Mouse (Mus musculus): ENCODE measurements around the gene Tuba4a.

DNA sequence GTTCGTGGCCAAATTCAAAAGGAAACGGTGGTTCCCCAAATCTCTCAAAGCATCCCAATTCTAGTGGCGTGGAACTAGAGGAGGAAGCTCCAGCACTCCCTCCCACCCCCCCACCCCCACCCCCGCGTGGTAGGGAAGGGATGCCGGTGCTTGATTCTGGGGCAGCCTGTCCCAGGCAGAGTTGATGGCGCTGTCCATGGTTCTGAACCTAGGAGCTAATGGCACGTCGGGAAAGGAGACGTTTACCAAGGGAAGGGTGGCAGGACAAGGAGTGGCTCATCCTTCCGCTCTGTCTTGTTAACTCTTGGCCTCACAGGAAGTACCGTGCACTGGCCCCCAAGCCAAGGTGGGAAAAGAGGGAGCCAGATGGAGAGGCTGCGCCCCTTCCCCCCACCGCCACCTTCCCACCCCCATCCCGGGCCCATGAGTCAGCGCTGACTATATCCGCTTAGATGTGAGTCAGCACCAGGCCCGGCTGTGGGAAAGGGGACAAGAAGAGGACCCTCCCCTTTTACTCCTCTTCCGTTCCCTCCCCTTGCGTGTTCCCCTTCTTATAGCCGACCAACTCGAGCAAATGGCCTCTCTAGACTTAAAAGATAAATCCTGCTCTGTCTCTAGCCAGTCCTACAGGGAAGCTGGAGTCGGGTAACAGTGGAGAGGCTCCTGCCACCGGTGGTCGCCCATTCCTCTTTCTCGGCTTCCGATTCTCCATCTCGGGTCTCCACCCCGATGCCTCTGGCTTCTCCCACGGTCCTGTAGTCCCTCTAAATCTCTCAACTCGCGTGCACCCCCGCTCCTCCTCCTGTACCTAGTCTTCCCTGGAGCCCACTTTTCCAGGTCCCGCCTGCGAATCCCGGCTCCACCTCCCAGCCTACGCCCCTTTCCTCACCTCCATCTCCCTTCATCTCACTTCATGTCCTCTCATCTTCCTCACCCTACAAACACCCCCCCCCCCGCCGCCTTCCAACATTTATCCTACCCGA is 43.6 kb upstream of the Tuba4a start:
- TF ChIP-seq POLR2A (IDR thresholded peaks at IDR 0.05; ENCODE audit: low read depth, low read length): no peak
- TF ChIP-seq CTCF (IDR thresholded peaks at IDR 0.05; ENCODE audit: extremely low read depth, insufficient read depth, insufficient read length, insufficient replicate concordance): no peak
